Mouse (Mus musculus) layer of hippocampus, postnatal 10 days (tissue): ENCODE measurements around the gene Klf2. TPM values are rescaled to one million over a fixed set of nuclear protein-coding genes. Genes with fewer than 3 reads are reported as not detected.

Experiments
- DNase-seq, 2 experiments: peaks; one replicate each; pipeline ENCODE4 v3.0.0; 2021; ENCODE audit warnings: low spot score in 2 of 2
- total RNA-seq, 2 experiments: library from RNA; stranded (reverse); gene quantifications; 2 replicates each; pipeline ENCODE4 v1.2.3; 2021

Gene Klf2
- total RNA-seq, 2 experiments from 2014 or later = 19.5 to 21.4 TPM

DNA sequence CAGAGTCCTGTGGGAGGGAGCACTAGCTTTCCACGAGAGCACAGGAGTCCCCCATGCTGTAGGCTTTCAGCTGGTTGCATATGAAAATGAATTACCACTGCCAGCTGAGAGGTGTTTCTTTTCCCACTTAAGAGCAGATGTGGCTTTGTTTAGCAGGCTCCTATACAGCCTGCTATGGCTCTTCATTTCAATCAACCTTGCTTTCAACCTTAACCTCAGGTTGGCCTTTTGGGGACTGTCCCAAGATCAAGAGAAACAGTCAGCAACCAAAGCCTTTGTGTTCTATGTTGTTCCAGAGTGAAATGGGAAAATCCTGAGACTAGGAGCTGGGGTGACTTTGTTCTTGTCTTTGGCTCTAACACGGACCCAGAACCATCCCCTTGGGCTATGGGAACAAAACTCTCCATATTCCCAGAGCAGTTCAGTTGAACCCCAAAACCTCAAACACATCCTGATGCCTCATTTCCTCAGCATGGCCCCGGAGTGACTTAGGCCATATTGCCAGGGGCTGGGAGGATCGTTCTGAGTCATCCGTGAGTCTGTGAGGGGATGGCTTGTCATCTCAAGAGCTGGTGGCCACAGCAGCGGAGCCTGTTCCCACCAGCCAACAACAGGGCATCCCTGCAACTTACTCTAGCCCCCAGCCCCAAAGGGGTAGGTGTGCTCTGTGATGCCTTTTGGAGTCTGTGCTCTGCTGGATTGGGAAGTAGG is 12.1 kb downstream of the Klf2 start:
- DNase-seq = no peak

DNA sequence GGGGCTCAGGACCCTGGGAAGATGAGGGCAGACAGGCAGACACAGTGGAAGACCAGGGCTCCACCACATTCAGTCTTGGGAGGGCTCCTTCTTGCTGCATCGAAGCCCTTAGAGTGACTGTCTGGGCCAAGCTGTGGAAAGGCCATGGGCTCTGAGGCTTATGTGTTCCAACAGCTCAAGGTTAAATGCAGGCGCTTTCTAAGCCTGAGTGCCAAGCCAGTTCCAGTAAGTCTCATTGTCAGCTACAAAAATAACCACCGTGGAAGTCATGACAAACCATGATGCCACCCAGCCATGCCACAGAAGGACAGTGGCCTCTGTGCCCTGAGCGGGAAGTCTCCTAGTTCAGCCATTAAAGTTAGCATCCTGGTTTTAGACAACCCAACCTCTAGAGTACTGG is 12.8 kb downstream of the Klf2 start:
- DNase-seq = no peak

DNA sequence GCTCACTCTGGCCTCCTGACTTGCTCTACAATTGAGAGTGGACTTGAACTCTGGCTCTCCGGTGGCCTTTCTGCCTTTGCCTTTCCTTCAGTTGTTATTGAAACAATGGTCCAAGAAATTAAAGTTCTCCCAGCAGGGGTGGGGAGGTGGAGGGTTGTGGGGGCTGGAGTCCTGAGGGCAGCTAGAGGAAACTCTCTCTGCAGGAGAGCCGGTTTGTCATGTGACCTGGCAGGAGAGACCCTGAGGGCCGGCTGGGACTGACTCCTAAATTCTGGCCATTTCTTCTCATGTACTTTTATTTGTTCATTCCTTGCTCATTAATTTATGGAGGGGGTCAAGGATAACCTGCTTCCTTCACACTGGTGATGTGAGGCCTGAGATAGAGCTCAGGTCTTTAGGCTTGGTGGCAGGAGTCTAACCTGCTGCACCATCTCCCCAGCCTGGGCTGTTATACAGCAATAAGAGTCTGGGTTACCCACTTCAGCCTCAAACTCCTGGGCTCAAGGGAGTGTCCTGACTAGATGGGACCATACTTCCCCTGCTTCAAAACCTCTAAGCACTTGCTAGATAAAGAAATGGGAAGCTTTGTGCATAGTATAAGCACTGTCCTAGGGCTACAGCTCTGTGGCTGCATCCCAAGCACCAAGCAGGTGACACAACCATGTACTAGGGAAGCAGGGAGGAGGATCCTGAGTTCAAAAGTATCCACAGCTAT is 14.8 kb downstream of the Klf2 start:
- no peak for DNase-seq

DNA sequence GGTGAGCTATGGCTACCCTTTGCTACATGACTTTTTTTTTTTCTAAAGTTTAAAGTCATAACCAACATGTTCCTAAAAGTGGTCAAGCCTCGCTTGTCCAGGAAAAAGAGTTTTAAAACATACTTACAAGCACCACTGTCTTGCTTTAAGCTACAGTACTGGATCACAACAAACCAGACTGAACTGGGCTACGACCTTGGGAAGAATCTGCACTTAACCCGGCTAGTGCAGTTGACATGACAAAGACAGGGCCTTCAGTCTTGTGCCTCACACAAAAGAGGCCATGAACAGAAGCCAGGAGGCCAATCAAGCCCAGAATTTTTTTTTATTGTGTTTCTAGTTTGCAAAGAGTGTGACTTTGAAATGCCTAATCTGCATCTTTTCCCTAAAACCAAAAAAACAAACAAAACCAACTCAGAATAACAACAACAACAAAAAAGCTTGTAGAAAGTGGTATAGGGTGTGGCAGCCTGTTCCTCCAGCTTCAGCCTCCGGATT is 15.4 kb downstream of the Klf2 start:
- DNase-seq = no peak

DNA sequence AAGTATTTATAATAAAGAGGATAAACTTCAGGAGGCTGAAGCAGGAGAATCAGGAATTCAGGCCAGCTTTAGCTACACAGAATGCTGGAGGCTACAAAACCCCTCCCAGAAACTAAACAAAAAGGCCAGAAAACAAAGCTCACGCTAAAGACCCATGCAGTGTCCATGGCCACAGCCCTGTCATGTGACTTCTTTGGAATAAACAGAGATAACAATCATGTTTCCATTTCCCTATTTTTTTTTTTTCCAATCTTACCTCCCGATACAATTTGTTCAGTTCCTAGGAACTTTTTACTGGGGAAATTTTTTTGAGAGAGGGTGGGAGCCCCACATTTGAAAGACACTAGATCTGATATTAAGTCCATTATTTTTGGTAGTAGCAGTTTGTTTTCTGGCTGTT is 17.4 kb downstream of the Klf2 start:
- no peak for DNase-seq

DNA sequence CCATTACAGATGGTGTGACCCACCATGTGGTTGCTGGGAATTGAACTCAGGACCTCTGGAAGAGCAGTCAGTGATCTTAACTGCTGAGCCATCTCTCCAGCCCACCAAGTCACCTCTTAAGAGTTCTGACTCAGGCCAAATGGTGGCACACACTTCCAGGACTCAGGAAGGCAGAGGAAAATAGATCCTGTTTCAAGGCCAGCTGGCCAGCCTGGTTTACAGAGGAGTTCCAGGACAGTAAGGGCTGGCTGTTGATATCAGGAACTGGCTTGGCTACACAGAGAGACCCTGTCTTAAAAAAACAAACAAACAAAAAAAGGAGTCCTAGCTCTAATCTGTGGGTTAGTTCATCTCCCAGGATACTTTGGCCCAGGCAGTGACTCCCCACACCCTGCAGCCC is 18.2 kb downstream of the Klf2 start:
- DNase-seq = no peak

DNA sequence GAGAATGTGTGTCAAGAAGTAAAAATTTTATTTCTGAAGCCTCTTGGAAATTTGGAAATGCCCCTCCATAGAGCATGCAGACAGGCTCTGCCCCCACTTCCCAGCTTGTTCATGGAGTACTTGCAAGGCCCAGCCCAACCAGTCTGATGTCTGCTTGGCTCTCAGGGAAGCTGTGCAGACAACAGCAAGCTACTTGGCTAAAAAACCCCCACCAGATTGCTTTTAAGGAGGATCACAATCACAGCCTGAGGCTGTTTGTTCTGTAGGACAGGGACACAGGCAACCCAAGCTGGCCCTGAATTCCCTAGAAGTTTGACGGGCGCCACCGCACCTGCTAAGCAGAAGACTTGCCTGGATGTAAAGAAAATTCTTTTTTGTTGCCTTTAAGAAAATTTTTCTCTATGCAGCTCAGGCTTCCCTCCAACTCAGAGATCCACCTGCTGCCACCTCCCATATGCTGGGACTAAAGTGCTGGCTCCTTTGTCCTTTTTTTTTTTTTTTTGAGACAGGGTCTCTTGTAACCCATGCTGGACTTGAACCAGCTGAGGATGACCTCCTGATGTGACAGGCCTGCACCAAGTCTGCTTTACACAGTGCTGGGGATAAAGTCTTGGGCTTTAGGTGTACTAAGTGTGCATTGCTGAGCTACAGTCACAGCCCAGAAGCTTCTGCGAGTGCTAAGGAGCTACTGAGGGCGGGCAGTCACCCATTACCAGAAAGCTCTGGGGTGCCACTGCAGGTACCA is 23.9 kb downstream of the Klf2 start:
- DNase-seq = no peak

DNA sequence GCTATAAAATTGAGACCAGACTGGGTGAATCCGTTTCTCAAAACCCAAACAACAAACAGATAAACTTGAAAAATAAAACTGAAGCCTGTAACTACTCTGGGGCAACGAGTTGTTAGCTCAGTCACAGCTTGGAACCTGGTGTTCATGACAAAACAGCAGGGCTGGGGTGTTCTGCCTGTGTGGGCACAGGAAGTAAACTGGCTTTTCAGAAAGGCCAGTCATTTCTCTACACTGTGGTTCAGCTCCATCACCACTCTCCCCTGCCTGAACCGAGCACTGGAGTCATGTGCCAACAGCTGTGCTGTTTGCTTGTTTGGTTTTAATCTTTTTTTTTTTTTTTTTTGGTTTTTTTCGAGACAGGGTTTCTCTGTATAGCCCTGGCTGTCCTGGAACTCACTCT is 24.9 kb downstream of the Klf2 start:
- DNase-seq = no peak

DNA sequence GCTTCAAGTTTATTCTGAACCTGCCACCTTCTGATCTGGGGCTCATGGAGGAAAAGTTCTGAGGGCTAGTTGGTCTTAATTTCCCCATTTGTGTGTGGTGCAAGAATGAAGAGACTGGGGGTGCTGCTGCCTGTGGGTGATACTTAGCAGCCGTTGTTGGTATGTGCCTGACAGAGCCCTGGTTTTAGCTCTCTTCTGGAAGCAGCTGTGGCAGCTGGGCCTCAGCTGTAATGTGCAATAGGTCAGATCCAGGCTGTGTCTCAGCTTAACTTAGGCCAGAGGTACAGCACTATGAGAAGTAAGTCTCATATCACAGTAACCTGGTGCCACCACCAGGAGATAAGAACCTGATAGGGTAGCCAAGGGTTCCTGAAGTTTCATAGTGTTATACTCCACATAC is 28.7 kb downstream of the Klf2 start:
- DNase-seq = no peak

DNA sequence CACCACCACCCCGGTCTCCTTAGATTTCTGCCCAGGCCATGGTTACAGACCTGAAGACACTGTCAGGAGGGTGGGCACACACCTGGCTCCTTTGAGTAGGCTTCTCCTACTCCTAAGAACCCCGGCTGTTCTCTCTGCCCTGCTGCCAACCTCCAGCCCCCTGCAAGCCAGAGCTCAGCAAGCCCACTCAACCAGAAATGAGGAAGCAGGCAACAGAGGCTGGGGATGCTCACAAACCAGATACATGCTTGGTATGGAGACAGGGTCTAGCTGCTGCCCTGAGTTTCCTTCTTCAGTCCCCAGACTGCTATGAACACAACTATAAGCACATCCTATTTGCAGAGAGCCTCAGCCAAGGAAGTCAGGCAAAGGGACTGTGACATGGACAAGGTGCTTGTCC is 29.3 kb downstream of the Klf2 start:
- DNase-seq = no peak

DNA sequence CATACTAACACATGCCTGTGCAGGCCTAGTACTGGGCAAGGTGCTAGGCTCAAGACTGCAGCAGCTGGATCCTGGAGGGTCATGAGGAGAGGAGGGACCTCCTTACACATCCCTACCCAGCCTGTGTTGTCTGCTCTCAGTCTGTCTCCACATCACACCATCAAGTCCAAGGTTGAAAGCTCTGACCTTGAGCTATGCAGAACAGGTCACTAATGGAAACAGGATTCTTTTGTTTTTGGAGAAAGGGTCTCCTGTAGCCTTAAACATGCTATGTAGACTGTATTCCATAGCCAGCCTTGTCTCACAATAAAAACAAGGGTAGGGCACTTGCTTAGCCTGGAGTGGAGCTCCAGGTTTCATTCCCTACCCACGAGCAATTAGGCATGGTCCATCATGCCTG is 30.1 kb downstream of the Klf2 start:
- DNase-seq = no peak

DNA sequence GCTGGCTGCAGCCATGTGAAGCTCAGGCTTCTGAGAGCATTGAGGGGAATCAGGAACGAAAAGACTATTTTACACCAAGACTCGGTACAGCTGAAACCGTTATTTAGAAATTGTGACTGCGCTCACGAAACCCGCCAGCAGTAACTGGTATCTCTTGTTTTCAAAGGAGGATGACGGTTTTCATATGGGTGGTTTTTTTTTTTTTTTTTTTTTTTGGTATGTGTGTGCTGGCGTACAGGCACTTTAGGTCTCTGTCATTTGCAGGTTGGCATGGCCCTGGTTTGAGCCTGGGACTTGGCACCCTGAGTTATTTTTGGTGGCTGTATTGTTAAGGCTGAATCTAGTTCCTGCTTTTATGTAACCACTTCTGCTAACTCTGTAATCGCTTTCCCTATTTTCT is 31.0 kb downstream of the Klf2 start:
- DNase-seq = no peak

DNA sequence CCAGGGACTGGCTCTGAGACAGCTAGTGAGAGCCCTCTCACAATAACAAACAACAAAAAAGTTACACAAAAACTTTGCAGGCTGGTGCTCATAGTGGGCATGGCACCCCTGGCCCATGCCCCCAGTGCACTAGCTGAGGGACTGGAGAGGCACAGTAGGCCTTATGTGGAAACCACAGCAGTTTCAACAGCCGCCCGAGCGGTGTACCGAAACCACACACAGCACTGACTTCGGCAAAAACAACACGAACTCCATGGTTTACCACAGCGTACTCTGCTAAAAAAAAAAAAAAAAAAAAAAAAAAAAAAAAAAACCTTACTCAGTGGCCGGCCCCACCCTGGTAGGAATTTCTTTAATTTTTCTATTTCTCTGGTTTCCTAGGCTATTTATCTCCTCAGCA is 31.9 kb downstream of the Klf2 start:
- no peak for DNase-seq

DNA sequence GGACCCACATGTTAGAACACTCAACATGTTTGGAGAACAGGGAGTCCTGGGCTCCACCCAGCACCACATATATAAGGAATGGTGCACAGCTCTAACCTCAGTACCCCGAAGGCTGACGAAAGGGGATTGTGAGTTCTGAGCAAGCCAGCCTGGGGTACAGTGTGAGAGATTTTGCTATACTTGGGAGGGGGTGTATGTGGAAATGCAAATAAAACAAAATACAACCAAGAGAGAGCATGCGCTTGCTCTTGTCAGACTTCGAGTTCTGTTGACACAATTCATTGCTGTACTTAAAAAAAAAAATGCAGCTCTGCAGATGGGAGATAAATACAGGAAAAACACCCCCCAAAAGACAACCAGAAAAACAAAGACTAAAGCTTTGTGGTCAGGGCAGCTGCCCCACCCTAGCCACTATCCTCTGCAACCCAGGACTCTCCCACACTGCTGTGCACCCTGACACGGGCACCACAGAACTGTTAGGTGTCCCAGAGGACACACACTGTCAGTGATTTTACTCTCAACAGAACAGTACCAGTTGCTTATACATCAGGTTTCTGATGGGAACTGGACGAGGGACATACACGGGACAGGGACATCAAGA is 32.7 kb downstream of the Klf2 start:
- DNase-seq = no peak

DNA sequence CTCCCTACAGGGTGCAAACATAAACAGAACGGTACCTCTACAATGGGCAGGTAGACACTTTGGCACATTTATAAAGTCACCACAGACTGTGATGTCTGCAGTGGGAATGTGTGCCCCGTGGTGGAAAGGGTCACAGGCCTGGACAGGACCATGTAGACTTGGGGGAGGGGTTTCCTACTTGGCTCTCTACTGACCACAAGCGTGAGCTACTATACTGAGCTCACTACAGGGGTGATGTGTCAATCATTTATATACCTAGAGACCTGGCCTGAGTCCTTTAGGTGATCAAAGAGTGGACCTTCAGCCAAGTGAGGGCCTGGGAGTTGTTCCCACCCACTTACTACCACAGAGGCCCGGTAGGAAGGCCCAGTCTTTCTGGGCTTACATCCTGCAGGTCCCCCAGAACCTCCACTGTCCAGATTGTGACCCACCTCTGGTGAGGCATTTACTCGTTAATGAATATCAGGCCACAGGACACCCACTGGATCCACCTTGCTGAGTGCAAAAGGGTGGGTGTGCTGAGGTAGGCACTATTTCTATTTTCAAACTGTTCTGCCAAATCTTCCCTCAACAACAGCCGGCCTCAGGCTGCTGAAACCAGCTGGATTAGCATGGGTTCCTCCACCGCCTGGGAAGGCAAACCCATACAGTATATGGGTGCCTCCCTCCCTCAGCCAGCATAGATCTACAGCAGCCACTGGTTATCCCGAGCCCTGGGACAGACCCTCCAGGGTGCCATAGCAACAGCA is 34.3 kb downstream of the Klf2 start:
- no peak for DNase-seq

DNA sequence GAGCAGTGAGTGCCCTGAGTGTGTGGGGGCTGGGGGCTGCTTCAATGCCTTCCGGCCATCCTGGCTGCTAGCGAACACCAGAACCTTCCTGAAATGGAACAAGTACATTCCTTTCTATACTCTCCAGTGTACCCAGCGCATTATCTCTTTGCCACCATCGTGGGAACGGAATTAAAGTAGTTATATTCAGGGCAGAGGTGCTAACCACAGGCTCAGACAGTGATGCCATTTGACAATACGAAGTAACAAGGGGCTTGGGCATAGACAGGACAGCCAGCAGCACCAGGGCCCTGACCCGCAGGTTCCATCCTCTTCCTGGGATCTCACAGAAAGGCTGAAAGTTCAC is 34.8 kb downstream of the Klf2 start:
- no peak for DNase-seq

DNA sequence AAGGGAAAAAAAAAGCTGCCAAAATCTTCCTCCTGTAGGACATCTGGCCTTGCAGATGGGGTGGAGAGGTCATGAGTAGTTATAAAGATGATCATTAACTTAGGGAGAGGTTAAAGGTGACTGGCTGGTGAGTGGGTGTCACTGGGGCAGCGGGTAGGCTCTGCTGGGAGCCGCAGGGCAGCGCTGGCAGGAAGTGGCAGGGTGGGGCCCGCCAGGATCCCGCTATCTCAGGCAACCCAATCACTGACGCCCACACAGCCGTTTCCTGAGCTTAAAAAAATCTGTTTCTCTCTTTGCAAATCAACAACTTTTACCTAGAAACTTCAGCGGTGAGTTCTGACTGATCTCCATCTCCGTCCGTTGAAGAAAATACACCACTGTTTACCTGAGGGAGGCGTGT is 35.4 kb downstream of the Klf2 start:
- DNase-seq = no peak

DNA sequence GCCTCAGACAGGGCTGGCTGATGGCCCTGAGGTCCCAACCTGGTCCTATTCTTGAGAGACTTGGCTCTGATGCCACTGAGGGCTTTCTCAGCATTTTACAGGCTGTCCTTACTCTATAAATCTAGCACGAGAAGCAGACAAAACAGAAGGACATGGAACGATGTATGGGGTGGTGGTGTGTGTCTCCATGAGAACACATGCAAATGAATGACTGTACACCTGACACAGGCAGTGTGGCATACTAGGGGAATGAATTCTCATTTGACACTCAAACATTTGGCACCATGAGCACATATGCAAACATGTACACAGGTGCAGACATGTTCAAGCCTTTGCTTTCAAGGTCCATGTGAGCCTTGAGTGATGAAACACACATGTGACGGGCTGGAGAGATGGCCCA is 37.8 kb downstream of the Klf2 start:
- DNase-seq = no peak

DNA sequence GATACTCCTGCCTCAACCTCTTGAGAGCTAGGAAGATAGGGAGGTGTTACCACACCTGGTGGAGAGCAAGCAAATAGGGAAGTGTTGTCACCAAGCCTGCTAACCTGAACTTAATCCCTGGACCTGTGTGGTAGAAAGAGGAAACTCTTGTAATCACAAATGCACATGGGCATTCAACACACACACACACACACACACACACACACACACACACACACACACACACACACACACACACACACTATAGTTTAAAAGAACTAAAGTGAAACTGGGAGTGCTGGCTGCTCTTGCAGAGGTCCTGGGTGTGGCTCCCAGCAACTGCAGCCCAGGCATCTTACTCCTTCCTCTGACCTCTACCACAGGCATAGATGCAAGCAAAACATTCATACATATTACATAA is 41.3 kb downstream of the Klf2 start:
- no peak for DNase-seq

DNA sequence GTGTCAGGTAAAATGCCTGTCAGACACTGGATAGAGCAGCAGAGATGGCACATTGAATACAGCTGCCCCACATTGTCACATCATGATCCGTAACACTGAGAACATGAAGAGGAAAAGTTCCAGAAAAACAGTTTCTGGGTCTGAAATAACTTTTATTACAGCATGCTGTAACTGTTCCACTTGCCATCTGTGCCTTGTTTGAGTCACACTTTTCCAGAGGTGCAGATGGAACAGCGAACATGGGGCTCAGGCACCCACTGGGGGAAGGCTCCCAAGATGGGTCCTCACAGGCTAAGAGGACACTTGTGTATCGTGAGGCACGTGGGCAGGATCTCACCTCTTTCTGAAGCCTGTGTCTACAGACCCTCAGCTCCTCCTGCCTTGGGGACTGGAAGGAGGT is 43.9 kb downstream of the Klf2 start:
- no peak for DNase-seq

DNA sequence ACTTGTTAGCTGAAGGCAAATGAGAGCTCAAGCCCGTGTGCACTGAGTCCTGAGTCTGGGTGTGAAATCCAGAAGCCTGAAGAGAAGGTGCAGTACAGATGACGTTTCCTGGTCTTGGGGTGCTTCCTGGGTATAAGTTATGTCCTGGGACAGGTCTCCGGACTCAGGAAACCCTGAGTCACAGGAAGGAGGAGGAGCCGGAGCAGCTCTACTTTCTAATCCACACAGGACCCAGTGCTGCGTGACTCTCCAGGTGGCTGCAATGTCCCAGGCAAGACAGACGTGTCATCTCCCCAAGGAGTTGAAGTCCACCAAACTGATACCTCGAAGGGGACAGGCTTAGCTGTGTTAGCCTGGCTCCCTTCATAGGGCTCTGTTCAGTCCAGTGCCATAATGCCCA is 44.6 kb downstream of the Klf2 start:
- no peak for DNase-seq
